Mouse (Mus musculus): ENCODE data around the gene Crtap. TPM values are rescaled to one million over a fixed set of nuclear protein-coding genes. Genes with fewer than 3 reads are reported as not detected.
A peak's percentile ranks its signal among the peaks of the same experiment; 100 is the strongest.

The Crtap gene
- polyA plus RNA-seq, 1 experiment from 2014 or later = 14.4 TPM

DNA sequence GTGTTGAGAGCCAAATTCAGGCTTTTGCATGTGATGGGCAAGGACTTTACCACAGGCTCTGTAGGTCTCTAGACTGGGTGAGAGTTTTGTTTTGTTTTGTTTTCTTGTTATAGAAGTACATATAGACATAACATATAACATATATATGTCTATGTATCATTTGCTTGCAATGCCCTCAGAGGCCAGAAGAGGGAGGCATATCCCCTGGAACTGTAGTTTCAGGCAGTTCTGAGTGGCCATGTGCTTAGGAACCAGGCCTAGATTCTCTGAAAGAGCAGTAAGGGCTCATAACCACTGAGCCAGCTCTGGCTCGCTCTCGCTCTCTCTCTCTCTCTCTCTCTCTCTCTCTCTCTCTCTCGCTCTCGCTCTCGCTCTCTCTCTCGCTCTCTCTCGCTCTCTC is 27.7 kb upstream of the Crtap start:
- Histone ChIP-seq H3K4me1 (ENCODE audit: control insufficient read depth, insufficient read depth, low read length) (no peaks in the 10 kb centered on the region), H3K27ac (ENCODE audit: low read depth, low read length) (no peak overlapping the region), H3K9ac (replicated peaks; ENCODE audit: low read depth, low read length) (no peak overlapping the region), H3K4me3 (ENCODE audit: low read depth, low read length) (no peak overlapping the region), H3K27me3 (ENCODE audit: control insufficient read depth, insufficient read depth, low read length) (no peaks in the 10 kb centered on the region), H3K36me3 (ENCODE audit: control insufficient read depth, insufficient read depth, low read length) (no peaks in the 10 kb centered on the region), H3K9me3 (ENCODE audit: control insufficient read depth, low read length) (no peaks in the 10 kb centered on the region), H3K4me2 (ENCODE audit: low read depth, low read length) (no peak overlapping the region)
- 96% methylated on average over 7 of the region's 7 CpGs for WGBS
- no peak for ATAC-seq (ENCODE audit: low read depth)

DNA sequence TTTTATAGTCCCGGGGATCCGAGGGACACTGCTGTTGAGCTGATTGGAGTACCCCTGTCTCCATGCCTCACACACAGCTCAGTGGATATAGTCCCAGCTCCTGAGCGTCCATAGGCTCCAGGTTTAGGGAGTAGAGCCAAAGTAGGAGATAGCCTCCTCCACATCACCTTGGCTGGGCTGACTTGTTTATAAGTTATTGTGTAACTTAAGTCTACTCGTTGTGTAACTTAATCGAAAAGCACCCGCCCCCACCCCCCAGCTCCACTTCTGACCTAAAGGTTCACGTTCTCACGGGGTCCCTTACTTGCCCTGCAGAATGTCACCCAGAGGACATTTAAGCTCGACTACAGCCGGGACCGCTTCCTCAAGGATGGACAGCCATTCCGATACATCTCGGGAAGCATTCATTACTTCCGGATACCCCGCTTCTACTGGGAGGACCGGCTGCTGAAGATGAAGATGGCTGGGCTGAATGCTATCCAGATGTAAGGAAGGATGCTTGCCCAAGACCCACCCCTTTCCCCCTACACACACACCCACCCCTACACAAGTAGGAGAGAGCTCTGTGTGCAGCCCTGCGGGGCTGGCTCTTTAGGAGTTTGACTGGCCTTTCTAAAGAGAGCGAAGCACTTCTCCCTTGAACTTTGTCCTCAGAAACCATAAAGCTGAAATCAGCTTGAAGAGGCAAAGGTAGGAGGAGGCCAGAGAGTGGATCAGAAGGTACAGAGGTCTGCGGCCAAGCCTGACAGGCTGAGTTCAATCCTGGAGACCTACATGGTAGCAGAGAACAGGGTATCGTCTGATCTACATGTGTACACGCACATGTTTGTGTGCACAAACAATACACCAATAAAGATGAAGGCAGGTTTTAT is 26.4 kb upstream of the Crtap start:
- Histone ChIP-seq H3K9me3 (ENCODE audit: control insufficient read depth, low read length) (no peaks in the 10 kb centered on the region), H3K9ac (replicated peaks; ENCODE audit: low read depth, low read length) (no peak overlapping the region), H3K4me1 (ENCODE audit: control insufficient read depth, insufficient read depth, low read length) (no peaks in the 10 kb centered on the region), H3K36me3 (ENCODE audit: control insufficient read depth, insufficient read depth, low read length) (no peaks in the 10 kb centered on the region), H3K27ac (ENCODE audit: low read depth, low read length) (no peak overlapping the region), H3K4me2 (ENCODE audit: low read depth, low read length) (no peak overlapping the region), H3K4me3 (ENCODE audit: low read depth, low read length) (no peak overlapping the region), H3K27me3 (ENCODE audit: control insufficient read depth, insufficient read depth, low read length) (no peaks in the 10 kb centered on the region)
- WGBS = 95% methylated on average over 21 of the region's 21 CpGs
- no peak for ATAC-seq (ENCODE audit: low read depth)

DNA sequence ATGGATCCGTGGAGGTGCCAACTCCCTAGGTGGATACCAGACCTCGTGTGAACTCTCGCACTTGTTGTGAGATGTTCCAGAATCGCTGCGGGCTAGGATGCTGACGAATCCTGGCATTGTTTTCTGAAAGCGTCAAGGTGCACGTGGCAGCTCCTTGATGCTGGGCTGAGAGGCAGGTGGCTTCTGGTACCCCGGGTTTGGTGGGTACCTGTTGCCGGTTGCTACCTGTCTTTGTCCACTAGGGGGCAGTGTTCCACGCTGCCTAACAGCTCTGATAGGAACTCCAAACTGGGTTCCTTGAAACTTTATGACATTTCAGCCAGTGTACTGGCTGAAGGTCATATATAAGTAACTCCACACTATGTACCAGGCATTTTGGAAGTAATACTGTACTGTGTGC is 25.2 kb upstream of the Crtap start:
- Histone ChIP-seq H3K9ac (replicated peaks; ENCODE audit: low read depth, low read length) (no peak overlapping the region), H3K9me3 (ENCODE audit: control insufficient read depth, low read length) (no peaks in the 10 kb centered on the region), H3K4me2 (ENCODE audit: low read depth, low read length) (no peak overlapping the region), H3K4me1 (ENCODE audit: control insufficient read depth, insufficient read depth, low read length) (no peaks in the 10 kb centered on the region), H3K27me3 (ENCODE audit: control insufficient read depth, insufficient read depth, low read length) (no peaks in the 10 kb centered on the region), H3K4me3 (ENCODE audit: low read depth, low read length) (no peak overlapping the region), H3K27ac (ENCODE audit: low read depth, low read length) (no peak overlapping the region), H3K36me3 (ENCODE audit: control insufficient read depth, insufficient read depth, low read length) (no peaks in the 10 kb centered on the region)
- WGBS = 29% methylated on average over 11 of the region's 11 CpGs
- no peak; the same call in 1 of the 2 replicates for ATAC-seq (ENCODE audit: low read depth)

DNA sequence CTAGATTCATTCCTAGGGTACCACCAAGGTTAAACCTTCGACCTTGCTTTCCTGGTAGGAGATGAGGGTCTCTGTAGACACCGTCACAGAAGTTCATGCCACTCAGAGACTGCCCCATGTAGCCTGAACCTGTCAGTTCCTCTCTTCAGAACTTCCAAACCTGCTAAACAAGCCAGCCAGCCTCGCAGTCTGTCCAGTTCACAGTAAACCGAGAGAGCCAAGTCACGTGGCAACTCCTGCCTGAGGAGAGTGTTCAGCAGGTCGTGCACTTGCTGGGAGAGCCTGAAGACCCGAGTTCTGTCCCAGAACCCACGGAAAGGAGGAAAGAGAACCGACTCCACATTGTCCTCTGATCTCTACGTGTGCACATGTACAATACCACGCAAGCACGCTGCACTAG is 23.4 kb upstream of the Crtap start:
- no peak overlapping the region for H3K4me3 ChIP-seq (ENCODE audit: low read depth, low read length)
- 92% methylated on average over 12 of the region's 12 CpGs for WGBS
- no peak overlapping the region for H3K27ac ChIP-seq (ENCODE audit: low read depth, low read length)
- no peaks in the 10 kb centered on the region for H3K36me3 ChIP-seq (ENCODE audit: control insufficient read depth, insufficient read depth, low read length)
- no peak for ATAC-seq (ENCODE audit: low read depth)
- no peaks in the 10 kb centered on the region for H3K27me3 ChIP-seq (ENCODE audit: control insufficient read depth, insufficient read depth, low read length)
- no peak overlapping the region for H3K9ac ChIP-seq (replicated peaks; ENCODE audit: low read depth, low read length)
- H3K4me1 ChIP-seq (ENCODE audit: control insufficient read depth, insufficient read depth, low read length) = no peaks in the 10 kb centered on the region
- H3K9me3 ChIP-seq (ENCODE audit: control insufficient read depth, low read length) = no peaks in the 10 kb centered on the region
- no peak overlapping the region for H3K4me2 ChIP-seq (ENCODE audit: low read depth, low read length)

GRCm38 (mm10) chr9:114412406-114412805 is 21.9 kb upstream of the Crtap start:
- H3K36me3 ChIP-seq (ENCODE audit: control insufficient read depth, insufficient read depth, low read length) = no peaks in the 10 kb centered on the region
- no peak for ATAC-seq (ENCODE audit: low read depth)
- 97% methylated on average over 9 of the region's 9 CpGs for WGBS

DNA sequence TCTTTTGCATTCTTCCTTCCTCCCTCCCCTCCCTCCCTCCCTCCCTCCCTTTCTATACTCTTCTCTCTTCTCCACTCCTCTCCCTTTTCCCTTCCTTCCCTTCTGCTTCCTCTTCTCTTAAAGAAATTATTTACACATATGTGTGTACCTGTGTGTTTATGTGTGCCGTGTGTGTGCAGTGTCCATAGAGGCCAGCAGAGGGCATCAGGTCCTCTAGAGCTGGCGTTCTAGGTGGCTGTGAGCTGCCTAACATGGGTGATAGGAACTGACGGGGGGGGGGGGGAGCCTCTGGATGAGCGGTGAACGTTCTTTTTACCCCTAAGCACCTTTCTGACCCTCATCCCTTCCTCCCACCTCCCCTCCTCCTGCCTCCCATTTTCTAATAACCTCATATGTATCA is 20.8 kb upstream of the Crtap start:
- 96% methylated on average over 5 of the region's 5 CpGs for WGBS
- no peak overlapping the region for H3K27ac ChIP-seq (ENCODE audit: low read depth, low read length)
- no peak overlapping the region for H3K4me3 ChIP-seq (ENCODE audit: low read depth, low read length)
- no peaks in the 10 kb centered on the region for H3K36me3 ChIP-seq (ENCODE audit: control insufficient read depth, insufficient read depth, low read length)
- no peak overlapping the region for H3K4me2 ChIP-seq (ENCODE audit: low read depth, low read length)
- no peaks in the 10 kb centered on the region for H3K9me3 ChIP-seq (ENCODE audit: control insufficient read depth, low read length)
- no peak overlapping the region for H3K9ac ChIP-seq (replicated peaks; ENCODE audit: low read depth, low read length)
- H3K27me3 ChIP-seq (ENCODE audit: control insufficient read depth, insufficient read depth, low read length) = no peaks in the 10 kb centered on the region
- H3K4me1 ChIP-seq (ENCODE audit: control insufficient read depth, insufficient read depth, low read length) = no peaks in the 10 kb centered on the region
- no peak for ATAC-seq (ENCODE audit: low read depth)

More at GRCm38 (mm10) chr9:114412406-114412805, 21.9 kb upstream of the Crtap start:
- no peak overlapping the region for H3K4me2 ChIP-seq (ENCODE audit: low read depth, low read length)
- H3K4me1 ChIP-seq (ENCODE audit: control insufficient read depth, insufficient read depth, low read length) = no peaks in the 10 kb centered on the region
- H3K4me3 ChIP-seq (ENCODE audit: low read depth, low read length) = no peak overlapping the region
- H3K9me3 ChIP-seq (ENCODE audit: control insufficient read depth, low read length) = no peaks in the 10 kb centered on the region
- no peaks in the 10 kb centered on the region for H3K27me3 ChIP-seq (ENCODE audit: control insufficient read depth, insufficient read depth, low read length)
- H3K9ac ChIP-seq (replicated peaks; ENCODE audit: low read depth, low read length) = no peak overlapping the region
- no peak overlapping the region for H3K27ac ChIP-seq (ENCODE audit: low read depth, low read length)

DNA sequence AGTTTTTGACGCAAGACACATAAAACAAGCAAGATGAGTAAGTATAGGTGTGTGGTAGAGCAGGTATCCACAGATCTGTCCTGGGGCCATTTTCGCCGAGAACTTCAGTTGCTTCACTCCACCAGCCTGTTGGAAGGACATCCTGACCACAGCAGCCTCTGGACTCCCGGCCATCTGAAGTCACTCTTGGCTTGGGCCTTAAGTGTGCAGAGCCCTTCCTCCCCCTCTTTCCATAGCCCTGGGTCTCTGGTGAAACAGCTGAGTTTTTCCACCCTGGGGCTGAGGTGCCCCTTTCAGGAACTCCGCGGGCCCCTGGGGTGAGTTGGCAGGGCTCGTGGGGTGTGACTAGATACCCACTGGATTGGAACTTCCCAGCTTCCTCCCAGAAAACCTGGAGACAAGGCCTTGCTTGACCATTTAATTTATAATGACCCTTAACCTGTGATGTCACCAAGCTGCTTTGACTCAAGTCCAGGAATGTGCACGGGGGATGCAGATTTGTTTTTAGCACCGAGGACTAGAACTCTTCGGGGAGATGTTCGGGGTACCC is 19.9 kb upstream of the Crtap start:
- Histone ChIP-seq H3K9me3 (ENCODE audit: control insufficient read depth, low read length) (no peaks in the 10 kb centered on the region), H3K27me3 (ENCODE audit: control insufficient read depth, insufficient read depth, low read length) (no peaks in the 10 kb centered on the region), H3K27ac (ENCODE audit: low read depth, low read length) (no peak overlapping the region), H3K4me2 (ENCODE audit: low read depth, low read length) (no peak overlapping the region), H3K4me3 (ENCODE audit: low read depth, low read length) (no peak overlapping the region), H3K36me3 (ENCODE audit: control insufficient read depth, insufficient read depth, low read length) (no peaks in the 10 kb centered on the region), H3K4me1 (ENCODE audit: control insufficient read depth, insufficient read depth, low read length) (no peaks in the 10 kb centered on the region), H3K9ac (replicated peaks; ENCODE audit: low read depth, low read length) (no peak overlapping the region)
- no peak for ATAC-seq (ENCODE audit: low read depth)
- WGBS = 96% methylated on average over 11 of the region's 11 CpGs

DNA sequence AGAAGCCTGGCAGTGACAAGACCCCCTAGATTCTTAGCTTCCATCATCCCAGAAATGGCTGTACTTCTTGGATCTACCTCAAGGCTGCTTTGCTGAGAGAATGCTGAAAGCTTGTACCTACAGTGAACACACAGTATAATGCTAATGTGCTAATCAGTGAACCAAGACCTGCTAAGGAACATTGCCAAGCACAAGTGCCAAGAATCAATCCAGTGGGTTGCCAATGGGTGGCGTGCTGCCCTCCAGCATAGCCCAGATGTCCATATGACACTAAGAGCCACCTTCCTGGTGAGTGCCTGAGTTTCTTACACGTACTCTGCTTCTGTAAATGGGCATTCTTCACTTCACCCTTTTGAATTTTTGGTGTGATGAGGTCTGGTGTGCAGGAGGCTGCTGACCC is 17.2 kb upstream of the Crtap start:
- WGBS = 82% methylated on average over 2 of the region's 2 CpGs
- H3K4me3 ChIP-seq (ENCODE audit: low read depth, low read length) = no peak overlapping the region
- H3K36me3 ChIP-seq (ENCODE audit: control insufficient read depth, insufficient read depth, low read length) = no peaks in the 10 kb centered on the region
- H3K4me1 ChIP-seq (ENCODE audit: control insufficient read depth, insufficient read depth, low read length) = no peaks in the 10 kb centered on the region
- H3K9ac ChIP-seq (replicated peaks; ENCODE audit: low read depth, low read length) = no peak overlapping the region
- H3K9me3 ChIP-seq (ENCODE audit: control insufficient read depth, low read length) = no peaks in the 10 kb centered on the region
- no peak overlapping the region for H3K4me2 ChIP-seq (ENCODE audit: low read depth, low read length)
- no peaks in the 10 kb centered on the region for H3K27me3 ChIP-seq (ENCODE audit: control insufficient read depth, insufficient read depth, low read length)
- no peak for ATAC-seq (ENCODE audit: low read depth)
- no peak overlapping the region for H3K27ac ChIP-seq (ENCODE audit: low read depth, low read length)

- H3K4me2 ChIP-seq (ENCODE audit: low read depth, low read length) = peak overlapping the region; percentile 66
- ATAC-seq (ENCODE audit: low read depth) = peak; percentile 9; the same call in 1 of the 2 replicates
- 0 out of 2 replicates have a peak, but pooled peaks cover 6% of the 10 kb centered on the region for H3K4me1 ChIP-seq (ENCODE audit: control insufficient read depth, insufficient read depth, low read length)
- no peaks in the 10 kb centered on the region for H3K9me3 ChIP-seq (ENCODE audit: control insufficient read depth, low read length)
- H3K4me3 ChIP-seq (ENCODE audit: low read depth, low read length) = peak overlapping the region; percentile 89
- H3K36me3 ChIP-seq (ENCODE audit: control insufficient read depth, insufficient read depth, low read length) = no peaks in the 10 kb centered on the region
- H3K9ac ChIP-seq (replicated peaks; ENCODE audit: low read depth, low read length) = peak overlapping the region; percentile 82
- 3% methylated on average over 16 of the region's 16 CpGs for WGBS
- no peaks in the 10 kb centered on the region for H3K27me3 ChIP-seq (ENCODE audit: control insufficient read depth, insufficient read depth, low read length)
- peak overlapping the region; percentile 86 for H3K27ac ChIP-seq (ENCODE audit: low read depth, low read length)
Measured at GRCm38 (mm10) chr9:114401685-114402080, 11.2 kb upstream of the Crtap start.
